Mouse (Mus musculus) mature B cell (primary cell): Measurements from ENCODE around the gene Elmsan1.
"Not testable (repeated sequence)": the region's sequence is repeated elsewhere in the genome, so short reads cannot be mapped to it uniquely, and the experiment has no call there.

Source experiments
- in situ Hi-C: fragments of 300-500 bp; cut with MboI; formaldehyde crosslinking; loops from 2 replicates; pipeline ENCODE4 v1.14.3; 2019

Gene Elmsan1

DNA sequence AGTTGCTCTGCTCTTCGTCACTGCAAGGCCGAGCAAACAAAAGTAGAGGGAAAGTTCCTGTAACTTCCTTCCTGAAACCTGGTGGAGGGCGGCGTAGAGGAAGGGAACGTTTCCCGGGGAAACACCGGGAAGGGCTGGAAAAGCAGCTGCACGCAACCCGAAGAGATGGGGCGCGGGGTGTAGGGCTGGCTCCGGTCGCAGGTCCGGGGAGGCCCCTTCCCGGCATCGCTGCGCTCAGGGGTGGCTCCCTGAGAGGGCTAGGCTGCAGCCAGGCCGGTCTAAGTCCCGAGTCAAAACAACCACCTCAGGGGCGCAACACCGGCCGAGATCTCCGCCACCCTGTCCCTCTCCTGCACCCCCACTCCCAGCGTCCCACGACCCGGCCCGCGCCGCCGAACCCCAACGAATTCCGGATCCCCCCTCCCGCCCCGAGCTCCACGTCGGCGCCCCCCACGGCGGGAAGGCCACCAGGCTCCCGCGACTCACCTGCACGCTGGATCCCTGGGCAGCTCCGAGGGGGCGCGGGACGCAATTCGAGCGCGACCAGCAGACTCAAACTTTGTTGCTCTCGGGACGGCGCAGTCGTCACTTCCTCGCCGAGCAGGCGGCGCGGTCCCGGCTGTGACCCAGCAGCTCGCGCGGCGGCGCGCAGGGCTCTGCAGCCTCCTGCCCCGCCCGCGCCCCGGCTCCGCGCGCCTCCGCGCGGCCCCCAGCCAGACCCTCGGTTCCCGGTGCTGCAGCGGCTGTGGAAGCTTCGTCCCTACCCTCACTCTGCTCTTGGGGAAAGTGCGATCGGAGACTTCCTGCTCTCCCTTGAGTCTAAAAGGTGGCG is at the start of gene Elmsan1:
Elmsan1 (minus strand) TSS at position 593 of the 832 bp plus-strand sequence.
- in situ Hi-C loops: no loop called here

DNA sequence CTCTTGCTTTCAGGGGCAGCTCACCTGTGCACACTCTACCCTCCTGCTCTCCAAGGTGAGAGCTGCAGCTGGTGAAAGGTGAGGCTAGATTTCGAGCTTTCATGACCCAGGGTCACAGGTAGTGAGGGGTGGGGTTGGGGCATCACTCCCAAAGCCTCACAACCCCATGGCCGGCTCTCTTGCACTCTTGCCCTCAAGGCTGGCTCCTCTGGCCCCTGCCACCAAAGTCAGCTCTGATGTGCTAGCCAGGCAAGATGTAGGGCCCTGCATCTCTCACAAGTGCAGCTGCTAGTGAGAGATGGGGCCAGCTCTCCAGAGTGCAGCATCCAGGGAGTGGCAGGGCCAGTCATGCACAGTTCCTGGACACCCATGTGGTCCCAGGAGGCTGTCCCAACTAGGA is 48.6 kb upstream of the Elmsan1 start:
- in situ Hi-C loops: no loop called here

DNA sequence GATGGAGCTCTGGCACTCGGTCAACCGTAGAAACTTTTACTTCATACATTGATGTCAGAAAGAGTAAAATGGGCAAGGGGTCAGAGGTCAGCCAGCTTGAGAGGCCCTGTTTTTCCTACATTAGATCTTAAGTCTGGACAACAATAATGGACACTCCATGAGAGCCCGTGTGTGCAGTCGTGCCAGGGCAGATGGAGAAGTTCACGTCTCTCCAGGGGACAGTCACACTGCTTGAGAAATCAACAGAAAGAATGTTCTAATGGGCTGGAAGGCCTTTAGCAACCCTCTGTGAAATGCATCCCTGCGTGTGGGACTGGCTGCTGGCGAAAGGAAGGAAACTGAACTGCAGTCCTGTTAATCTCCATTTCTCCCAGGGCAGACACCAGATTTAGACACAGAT is 41.7 kb upstream of the Elmsan1 start:
- in situ Hi-C loops: no loop called here

DNA sequence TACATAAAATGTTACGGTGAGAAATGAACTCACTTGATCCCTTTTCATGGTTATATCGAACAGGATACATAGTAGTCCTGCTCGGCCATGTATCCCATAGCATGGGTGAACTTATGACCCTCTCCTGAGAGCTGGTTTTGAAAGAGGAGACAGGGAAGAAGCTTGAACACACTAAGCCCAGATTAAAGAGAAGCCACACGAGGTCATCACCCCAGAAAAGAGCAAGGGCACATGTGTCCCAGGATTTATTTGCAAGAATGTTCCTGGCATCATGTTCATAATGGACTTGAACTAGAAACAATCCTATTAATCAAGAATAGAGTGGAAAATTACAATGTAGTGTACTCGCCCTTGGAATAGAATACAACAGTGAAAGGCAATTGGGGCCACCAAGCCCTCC is 36.2 kb upstream of the Elmsan1 start:
- in situ Hi-C loops: no loop called here

DNA sequence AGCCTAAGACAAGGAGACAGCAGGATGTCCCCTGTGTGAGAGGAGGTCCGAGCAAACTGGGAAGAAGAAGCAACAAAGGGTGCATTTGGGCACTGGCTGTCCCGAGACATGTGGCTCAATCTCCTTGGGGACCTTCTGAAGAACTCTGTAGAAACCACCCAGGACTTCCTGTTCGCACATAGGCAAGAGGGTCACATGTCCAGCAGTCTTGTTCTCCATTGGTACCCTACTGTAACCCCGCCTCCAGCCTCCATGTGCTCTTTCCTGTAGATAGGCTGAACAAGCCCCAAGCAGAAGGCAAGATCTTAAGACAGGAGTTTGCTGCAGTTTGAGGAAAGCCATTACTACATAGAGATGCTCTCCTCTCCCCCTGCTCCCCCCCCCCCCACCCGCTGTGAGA is 34.1 kb upstream of the Elmsan1 start:
- in situ Hi-C loops: no loop called here

DNA sequence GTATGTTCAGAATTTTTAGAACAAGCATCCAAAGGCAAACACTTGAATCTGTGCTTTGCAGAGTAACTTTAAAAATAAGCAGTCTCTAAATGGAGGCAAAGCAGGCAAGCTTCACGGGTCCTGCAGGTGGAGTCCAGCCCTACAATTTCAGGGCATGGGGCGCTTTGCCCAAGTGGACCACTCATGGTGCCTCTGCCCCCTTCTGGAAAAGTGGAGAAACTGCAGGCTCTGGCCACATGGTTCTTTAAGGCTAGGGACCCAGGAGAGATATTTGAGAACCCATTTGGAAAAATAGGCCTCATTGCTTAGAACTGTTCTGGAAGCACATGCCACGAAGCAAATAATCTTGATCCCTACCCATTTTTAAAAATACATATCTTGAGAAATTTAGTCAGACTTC is 30.5 kb upstream of the Elmsan1 start:
- in situ Hi-C loops: no loop called here

DNA sequence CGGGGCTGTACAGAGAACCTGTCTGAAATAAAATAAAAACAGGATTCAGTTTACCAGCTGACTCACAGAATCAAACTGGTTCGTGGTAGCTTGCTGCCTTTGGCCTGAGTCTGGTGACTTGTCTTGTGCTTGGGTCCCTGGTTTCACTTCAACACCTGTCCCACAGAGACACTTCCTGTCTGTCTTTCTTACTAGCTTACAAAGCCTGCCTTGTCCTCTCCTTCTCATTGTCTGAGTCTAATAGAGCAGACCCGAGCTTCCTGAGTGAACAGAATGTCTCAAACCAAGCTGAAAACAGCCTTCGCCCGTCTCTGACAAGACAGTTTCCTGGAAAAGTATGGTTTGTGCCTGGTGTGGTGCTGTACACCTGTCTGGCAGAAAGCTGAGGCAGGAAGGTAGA is 27.0 kb upstream of the Elmsan1 start:
- in situ Hi-C loops: no loop called here

DNA sequence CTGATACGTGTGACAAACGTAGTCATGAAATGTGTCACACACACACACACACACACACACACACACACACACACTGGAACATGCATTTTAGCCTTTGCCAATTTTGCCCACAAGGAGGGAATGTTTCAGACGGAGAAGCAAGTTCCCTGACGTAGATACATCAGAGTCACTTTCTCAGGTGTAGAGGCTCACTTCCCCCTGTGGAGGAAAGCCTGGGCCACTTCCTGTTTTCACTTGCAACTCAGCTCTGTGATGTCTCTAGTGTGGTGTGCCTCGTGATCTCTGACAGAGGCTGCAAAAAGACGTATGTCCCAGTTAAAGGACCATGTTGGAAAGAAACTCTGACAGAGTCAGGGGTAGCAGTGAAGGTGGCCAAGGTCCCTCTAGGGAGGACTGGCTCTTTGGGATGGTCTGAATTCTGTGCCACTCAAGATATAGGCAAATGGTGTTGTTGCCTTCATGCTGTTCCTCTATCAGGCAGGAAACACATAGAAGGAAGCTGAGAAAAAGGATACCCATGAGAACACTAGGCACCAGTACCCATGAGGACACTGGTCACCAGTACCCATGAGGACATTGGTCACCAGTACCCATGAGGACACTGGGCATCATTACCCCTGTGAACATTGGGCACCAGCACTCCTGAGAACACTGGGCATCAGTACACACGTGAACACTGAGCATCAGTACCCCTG is 24.5 kb upstream of the Elmsan1 start:
- in situ Hi-C loops: no loop called here

DNA sequence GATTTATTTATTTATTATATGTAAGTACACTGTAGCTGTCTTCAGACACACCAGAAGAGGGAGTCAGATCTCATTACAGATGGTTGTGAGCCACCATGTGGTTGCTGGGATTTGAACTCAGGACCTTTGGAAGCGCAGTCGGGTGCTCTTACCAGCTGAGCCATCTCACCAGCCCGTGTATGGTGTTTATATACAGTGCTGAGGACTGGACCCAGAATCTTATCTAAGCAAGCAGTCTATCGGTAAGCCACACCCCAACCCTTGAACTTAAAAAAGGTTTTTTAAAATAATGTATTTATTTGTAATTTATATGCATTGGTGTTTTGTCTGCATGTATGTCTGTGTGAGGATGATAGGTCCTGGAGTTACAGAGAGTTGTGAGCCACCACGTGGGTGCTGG is 18.4 kb upstream of the Elmsan1 start:
- in situ Hi-C loops: not testable (repeated sequence)

DNA sequence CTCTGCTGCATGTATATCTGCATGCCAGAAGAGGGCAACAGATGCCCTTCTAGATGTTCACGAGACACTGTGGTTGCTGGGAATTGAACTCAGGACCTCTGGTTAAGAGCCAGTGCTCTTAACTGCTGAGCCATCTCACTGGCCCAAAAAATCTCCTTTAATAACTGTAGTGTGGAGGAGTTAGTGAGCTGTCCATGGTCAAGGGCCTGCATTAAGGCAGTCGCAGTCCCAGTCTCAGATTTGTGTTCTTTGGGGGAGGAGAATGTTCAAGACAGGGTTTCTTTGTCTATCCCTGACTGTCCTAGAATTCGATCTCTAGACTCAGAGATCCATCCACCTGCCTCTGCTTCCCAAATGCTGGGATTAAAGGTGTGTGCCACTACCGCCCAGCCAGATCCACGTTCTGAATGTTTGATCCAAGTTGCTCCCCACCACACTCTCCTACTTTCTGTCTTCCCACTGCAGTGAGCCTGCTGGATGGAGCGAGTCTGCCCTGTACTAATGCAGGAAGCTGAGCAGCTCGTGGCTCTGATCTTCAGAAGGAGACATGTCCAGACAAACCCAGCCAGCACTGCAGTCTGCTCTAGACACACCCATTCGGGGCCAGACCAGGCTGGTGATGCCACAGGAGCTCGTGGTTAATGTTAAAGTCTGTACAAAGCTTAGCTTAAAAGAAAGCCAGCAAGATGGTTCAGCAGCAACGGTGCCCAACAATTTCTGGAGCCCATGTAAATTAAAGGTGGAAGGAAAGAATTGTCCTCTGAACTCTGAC is 17.5 kb upstream of the Elmsan1 start:
- in situ Hi-C loops: no loop called here

DNA sequence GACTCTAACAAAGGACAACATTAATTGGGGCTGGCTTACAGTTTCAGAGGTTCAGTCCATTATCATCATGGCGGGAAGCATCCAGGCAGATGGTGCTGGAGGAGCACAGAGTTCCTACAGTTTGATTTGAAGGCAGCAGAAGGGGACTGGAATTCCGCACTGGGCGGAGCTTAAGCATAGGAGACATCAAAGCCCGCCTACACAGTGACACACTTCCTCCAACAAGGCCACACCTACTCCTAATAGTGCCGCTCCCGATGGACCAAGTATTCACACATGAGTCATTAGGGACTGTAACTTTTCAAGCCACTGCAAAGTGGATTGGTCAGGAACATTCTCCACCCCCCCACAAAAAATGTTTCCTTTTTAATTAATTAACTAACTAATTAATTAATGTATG is 16.9 kb upstream of the Elmsan1 start:
- in situ Hi-C loops: no loop called here

DNA sequence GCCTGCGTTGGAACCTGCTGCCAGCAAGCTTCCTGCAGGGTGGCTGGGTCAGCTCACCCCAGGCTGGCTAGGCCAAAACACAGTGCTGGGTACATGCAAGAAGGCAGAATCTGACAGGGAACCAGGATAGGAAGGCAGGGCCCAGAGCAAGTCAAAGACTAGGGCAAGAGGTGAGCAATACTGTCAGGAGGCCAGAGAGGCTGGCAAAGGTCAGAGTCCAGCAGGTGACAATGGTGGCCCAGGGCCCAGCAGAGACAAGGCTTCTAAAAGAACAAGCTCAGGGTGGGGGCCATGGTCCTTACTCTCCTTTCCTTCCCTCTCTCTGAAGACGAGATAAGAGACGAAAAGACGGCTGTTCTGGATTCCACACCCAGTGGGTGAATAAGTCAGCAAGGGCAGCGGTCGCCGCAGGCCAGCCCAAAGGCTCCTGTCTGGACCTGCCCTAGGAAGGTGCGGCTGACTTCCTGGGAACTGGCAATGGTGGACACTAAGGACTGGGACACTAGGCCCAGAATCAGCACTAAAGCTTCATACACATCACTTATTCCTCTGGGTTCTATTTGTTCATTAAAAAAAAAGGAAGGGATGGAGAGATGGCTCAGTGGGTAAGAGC is 14.9 kb upstream of the Elmsan1 start:
- in situ Hi-C loops: no loop called here

DNA sequence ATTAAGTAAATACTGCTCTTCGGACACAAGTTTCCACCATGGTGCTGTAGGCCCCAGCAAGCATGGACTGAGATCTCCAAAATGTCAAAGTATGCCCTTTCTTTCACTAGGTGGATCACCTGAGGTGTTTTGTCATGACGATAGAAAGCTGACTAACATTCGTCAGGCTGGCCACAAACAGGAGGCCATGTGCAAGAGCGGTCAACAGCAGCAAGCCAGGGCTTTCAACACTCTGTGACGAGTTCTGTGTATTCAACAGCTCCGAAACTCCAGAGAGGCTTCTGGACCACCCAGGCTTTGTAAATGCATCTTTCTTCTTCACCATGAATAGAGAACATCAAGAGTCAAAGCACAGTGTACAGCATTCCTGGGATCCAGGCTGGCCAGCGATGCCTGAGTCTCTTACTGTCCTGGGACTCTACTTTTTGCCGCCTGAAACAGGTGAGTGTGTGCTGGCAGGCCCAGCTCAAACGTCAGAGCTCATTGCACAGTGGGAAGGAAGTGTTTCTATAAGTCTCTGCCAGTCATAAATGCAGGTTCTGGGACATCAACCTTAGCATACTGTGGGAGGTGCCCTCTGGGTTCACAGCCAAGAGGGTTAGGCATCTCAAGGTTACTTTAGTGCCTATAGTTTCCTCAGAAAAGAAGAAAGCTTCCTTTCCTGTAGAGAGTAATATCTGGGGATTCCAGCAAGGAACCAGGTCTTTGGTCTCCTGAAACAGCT is 7.6 kb upstream of the Elmsan1 start:
- in situ Hi-C loops: no loop called here

DNA sequence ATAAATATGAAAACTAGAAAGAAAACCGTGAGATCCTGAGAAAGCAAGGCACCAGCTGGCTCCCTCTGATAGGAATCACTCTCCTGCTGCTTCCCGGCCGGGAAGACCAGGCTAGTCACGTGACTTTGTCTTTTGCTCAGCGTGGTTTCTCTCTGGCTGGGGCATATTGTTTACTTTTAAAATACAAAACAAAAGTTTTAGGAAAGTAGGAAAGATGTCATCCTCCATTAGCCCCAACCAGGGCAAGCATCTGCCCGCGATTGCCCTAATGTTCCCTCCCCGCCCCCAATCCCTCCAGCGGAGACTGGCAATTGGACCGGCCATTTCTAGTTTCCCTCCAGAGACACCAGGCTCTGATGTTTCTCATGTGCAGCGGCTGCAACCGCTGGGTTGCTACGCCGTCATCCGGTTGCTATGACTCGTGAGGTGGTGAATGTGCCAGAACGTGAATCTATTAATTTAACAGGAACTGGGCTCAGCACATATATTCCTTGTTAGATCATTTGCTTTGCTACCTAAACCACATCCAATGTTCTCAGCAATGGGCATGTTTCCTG is 3.8 kb upstream of the Elmsan1 start:
- in situ Hi-C loops: no loop called here

DNA sequence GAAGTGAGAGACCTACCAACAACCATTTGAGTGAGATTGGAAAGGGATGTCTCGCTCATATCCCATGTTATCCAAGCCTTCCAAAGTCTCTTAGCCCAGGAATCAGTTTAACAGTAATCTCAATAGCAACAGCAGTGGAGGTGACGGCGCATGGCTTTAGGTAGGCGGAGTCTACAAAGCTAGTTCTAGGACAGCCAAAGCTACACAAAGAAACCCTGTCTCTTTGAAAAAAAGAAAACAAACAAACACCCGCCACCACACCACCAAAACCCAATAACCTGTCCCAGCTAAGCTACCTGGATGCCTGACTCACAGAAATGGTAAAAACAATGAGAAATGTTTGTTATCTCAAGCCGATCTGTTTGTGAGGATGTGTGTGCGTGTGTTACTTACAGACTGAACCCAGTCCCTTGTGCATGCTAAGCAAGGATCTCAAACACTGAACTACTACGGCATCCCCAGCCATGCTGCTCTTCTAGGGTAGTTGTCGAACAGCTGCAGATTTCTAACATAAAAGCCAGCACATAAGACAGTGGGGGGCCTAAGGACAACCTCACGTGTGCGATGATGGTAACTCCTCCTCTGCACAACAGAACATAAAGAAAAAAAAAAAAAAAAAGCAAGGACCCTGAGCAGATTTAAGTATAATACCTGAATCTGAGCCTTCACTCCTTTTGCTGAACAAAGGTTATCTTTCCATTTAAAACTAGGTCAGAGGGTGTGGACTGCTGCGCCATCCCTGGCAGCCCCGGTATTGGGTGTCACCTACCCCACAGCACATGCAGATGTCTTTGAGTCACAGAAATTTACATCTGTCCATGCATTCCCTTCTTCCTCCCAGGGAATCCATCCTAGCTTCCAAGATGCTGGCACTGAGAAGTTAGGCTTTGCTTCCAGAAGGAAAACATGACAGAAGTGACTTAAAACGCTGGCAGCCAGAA is 2.5 kb upstream of the Elmsan1 start:
- in situ Hi-C loops: no loop called here

DNA sequence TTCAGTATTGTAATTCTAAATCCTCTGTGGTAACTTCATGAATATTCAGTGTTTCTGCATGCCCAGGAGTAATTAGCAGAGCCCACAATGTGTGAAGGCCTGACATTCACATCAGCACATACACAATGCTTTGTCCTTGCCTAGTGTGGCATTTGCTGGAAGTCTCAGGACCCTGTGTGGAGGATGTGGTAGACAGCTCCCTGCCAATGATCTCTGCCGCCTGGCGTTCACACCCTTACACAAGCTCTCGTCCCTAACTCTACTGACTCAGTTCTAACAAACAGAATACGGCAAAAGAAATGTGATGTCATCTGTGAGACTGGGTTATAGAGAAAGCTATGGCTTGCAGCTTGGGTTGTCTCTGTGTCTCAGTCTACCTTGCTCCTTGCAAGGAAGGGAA is 1.8 kb upstream of the Elmsan1 start:
- in situ Hi-C loops: no loop called here

DNA sequence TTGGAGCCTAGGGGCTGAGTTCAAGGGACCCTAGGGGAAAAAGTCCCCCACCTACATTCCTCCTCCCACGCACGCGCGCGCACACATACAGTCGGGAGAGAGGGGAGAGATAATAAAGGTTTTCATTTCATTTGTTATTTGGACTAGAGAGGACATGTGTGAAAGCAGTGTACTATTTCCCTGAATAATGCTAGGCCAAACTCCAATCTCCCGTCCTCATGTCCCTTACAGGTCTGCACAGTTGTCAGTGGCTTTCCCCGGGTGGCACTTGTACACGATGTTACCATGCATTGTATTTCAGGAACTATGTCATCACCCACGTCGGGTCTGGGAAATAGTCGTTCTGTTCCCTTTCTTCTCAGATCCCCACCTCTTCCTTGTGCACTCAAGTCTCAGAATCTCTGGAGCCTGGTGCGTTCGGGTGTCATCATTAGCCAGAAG is 460 bp upstream of the Elmsan1 start:
- in situ Hi-C loops: no loop called here

DNA sequence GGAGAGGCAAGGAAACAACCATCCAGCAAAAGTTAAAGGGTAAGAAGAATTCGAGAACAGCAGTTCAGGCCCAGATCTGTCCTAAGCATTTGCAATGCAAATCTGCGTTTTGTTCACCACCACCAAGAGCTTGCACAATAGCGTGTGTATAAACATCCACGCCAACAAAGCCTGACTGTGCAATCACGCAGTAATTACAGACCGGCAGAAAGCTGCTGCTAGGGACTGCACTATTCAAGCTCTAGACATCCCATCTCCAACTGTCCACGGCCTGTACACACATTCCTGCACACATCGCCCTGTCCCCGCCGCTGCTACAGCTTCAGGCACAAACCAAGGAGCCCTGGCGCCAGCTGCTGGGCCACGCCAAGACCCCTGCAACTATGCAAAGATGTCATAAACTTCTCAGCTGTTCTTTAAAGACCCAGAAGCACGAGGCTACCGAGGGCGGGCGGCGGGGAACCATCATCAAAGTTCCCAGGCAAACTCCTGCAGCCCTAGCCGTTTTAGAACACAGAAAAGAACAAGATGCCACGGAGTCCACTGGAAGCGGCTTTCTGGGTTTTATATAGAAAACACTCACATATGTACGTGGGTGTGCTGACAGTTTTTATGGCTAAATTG is 1.1 kb downstream of the Elmsan1 start:
- in situ Hi-C loops: no loop called here

DNA sequence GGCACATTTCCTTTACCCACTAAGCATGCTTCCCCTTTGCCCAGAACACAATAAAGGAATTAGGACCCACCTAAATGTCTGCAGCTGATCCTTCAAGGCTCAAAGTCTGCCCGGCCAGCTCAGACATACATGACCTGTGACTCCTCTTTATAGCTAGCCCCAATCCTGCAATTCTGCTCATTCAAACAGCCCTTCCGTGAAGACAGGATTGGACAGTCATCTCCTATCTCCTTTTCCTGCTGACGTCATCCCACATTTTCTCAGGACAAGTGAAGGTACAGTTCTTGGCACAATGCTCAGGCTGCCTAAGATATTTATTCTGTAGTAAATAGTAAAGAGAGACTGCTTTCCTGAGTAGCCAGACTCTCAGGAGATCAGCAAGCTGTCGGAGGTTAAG is 1.6 kb downstream of the Elmsan1 start:
- in situ Hi-C loops: no loop called here
